Mouse (Mus musculus) heart, embryonic 11.5 days (tissue): ENCODE results near the gene Sergef. TPM values are rescaled to one million over a fixed set of nuclear protein-coding genes. Genes with fewer than 3 reads are reported as not detected.
A peak's percentile ranks its signal among the peaks of the same experiment; 100 is the strongest.

Experiments
- ATAC-seq: fragments of 200-750 bp; cut with Nextera tagmentation; replicated peaks from 2 replicates; pipeline ENCODE4 v1.8.0; 2017; ENCODE audit warnings: moderate library complexity; ENCODE audit not compliant: insufficient number of reproducible peaks, low FRiP score, low TSS enrichment
- H3K27ac ChIP-seq: fragments of 300-500 bp; sonication (generic); 2 replicates; pipeline ENCODE4 v1.5.1; 2014; ENCODE audit warnings: mild to moderate bottlenecking, low read depth, low read length
- H3K27me3 ChIP-seq: fragments of 300-500 bp; sonication (generic); 2 replicates; pipeline ENCODE4 v1.6.1; 2014; ENCODE audit warnings: mild to moderate bottlenecking, low read length, mixed read lengths; ENCODE audit not compliant: control insufficient read depth, insufficient read depth
- H3K36me3 ChIP-seq: fragments of 300-500 bp; sonication (generic); 2 replicates; pipeline ENCODE4 v1.6.1; 2014; ENCODE audit warnings: mild to moderate bottlenecking, low read length, moderate library complexity, mixed read lengths; ENCODE audit not compliant: control insufficient read depth, insufficient read depth
- H3K4me1 ChIP-seq: fragments of 300-500 bp; sonication (generic); 2 replicates; pipeline ENCODE4 v1.6.1; 2014; ENCODE audit warnings: low read length; ENCODE audit not compliant: control insufficient read depth, insufficient read depth
- H3K4me2 ChIP-seq: fragments of 300-500 bp; sonication (generic); 2 replicates; pipeline ENCODE4 v1.6.1; 2014; ENCODE audit warnings: mild to moderate bottlenecking, moderate library complexity
- H3K4me3 ChIP-seq: fragments of 300-500 bp; sonication (generic); 2 replicates; pipeline ENCODE4 v1.5.1; 2014; ENCODE audit warnings: low read depth, low read length
- H3K9ac ChIP-seq: fragments of 300-500 bp; sonication (generic); 2 replicates; pipeline ENCODE4 v1.6.1; 2014; ENCODE audit warnings: mild to moderate bottlenecking, low read depth, low read length, moderate library complexity
- H3K9me3 ChIP-seq: fragments of 300-500 bp; sonication (generic); replicated peaks from 2 replicates; pipeline ENCODE4 v1.6.1; 2016; ENCODE audit warnings: low read length; ENCODE audit not compliant: control insufficient read depth
- WGBS: fragments of 180-500 bp; shearing (Covaris S2); extraction: QIAGEN DNeasy Blood & Tissue Kit; methylation state at CpG from one replicate; pipeline ENCODE4 v1.1.7; 2014; ENCODE audit not compliant: insufficient replicate concordance; 5-methylcytosine and 5-hydroxymethylcytosine counted together
- polyA plus RNA-seq: library from polyadenylated mRNA; unstranded; fragments of >200 nt; fragmentation: Nextera tagmentation; extraction: Ambion mirVana; gene quantifications from 2 replicates; pipeline ENCODE4 v1.2.1, GENCODE M21; 2014

Gene Sergef
- polyA plus RNA-seq, 1 experiment from 2014 or later, result 11.6 TPM

DNA sequence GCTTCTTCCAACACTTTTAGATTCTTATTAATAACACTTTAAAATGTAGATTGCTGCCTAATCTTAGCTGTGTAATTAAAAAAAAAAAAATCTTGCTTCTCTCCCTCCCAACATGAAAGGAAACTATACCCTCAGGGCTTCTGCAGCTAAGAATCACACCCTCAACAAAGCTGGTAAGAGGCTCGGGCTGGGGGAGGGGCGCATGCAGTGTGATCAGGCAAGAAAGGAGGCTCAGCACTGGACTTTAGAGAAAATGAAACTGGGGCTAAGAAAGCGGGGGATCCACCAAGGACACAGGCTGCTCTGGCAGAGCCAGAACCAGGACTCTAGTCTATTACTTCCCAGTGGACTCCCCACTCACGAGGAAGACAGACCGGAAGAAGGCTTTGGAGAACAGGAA, 38.5 kb downstream of the Sergef start:
- 61% methylated on average over 5 of the region's 5 CpGs for WGBS
- peaks cover 10% of the 10 kb centered on the region; the same call in 1 of the 2 replicates for H3K4me1 ChIP-seq
- no peak overlapping the region for H3K4me3 ChIP-seq
- H3K27ac ChIP-seq, result no peak overlapping the region
- no peaks in the 10 kb centered on the region for H3K9me3 ChIP-seq
- no peak overlapping the region for H3K4me2 ChIP-seq
- no peaks in the 10 kb centered on the region for H3K27me3 ChIP-seq
- ATAC-seq, result no peak
- H3K36me3 ChIP-seq, result no peaks in the 10 kb centered on the region
- H3K9ac ChIP-seq, result no peak overlapping the region

DNA sequence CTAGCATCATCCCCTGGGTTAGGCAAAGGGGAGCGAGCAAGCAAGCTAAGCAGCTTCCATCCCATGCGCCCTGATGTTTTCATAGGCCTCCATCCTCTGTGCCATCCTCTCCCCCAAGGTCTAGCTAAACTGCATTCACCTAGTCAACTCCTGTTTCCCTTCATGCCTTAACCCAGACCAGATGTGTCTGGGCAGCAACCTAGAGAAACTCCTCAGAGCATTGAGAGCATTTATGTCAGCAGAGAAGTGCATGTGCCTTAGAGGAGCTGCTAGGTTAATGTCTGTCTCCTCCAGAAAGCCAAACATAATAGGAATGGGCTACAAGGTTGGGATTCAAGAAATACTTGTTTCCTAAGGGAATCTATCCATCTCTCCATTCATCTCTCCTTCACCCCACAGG, 42.6 kb downstream of the Sergef start:
- H3K27ac ChIP-seq, result no peak overlapping the region
- H3K4me1 ChIP-seq, result 0 out of 2 replicates have a peak, but pooled peaks cover 2% of the 10 kb centered on the region
- H3K4me3 ChIP-seq, result no peak overlapping the region
- H3K27me3 ChIP-seq, result no peaks in the 10 kb centered on the region
- no peak for ATAC-seq
- no peak overlapping the region for H3K4me2 ChIP-seq
- H3K36me3 ChIP-seq, result no peaks in the 10 kb centered on the region
- H3K9me3 ChIP-seq, result no peaks in the 10 kb centered on the region
- WGBS, result 87% methylated on average over 2 of the region's 2 CpGs
- H3K9ac ChIP-seq, result no peak overlapping the region

- no peak overlapping the region for H3K4me3 ChIP-seq
- peaks cover 13% of the 10 kb centered on the region; the same call in 1 of the 2 replicates for H3K4me1 ChIP-seq
- H3K9me3 ChIP-seq, result no peaks in the 10 kb centered on the region
- no peaks in the 10 kb centered on the region for H3K27me3 ChIP-seq
- no peak overlapping the region for H3K27ac ChIP-seq
- no peaks in the 10 kb centered on the region for H3K36me3 ChIP-seq
- WGBS, result 90% methylated on average over 7 of the region's 7 CpGs
- no peak overlapping the region for H3K9ac ChIP-seq
- ATAC-seq, result no peak
- H3K4me2 ChIP-seq, result no peak overlapping the region
These were observed 48.1 kb downstream of the Sergef start for GRCm38 (mm10) chr7:46591546-46591945.

- WGBS, result 79% methylated on average over 12 of the region's 12 CpGs
- H3K9me3 ChIP-seq, result no peaks in the 10 kb centered on the region
- no peak overlapping the region for H3K27ac ChIP-seq
- no peak overlapping the region for H3K9ac ChIP-seq
- H3K36me3 ChIP-seq, result no peaks in the 10 kb centered on the region
- peaks cover 13% of the 10 kb centered on the region; the same call in 1 of the 2 replicates for H3K4me1 ChIP-seq
- H3K4me3 ChIP-seq, result no peak overlapping the region
- no peak for ATAC-seq
- H3K4me2 ChIP-seq, result no peak overlapping the region
- H3K27me3 ChIP-seq, result no peaks in the 10 kb centered on the region
These were observed 50.4 kb downstream of the Sergef start for GRCm38 (mm10) chr7:46589181-46589580.

DNA sequence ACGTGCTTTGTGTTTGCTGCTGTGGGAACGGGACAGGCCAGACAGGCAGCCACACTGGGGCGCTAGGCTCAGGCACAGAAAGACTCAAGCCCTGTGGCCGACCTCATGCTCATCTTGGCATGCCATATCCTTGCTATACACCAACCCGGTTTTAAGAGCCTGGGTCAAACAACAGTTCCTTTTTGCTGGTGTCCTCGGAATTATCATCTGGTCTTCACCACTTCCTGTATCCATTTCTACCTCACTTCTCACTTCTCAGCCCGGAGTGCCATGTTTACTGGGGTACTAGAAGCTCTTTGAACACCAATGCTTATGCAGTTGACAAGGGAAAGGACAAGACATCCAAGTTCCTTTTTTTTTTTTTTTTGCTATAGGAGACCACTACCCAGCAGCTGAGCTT, 51.6 kb downstream of the Sergef start:
- Histone ChIP-seq H3K36me3 (no peaks in the 10 kb centered on the region), H3K9me3 (no peaks in the 10 kb centered on the region), H3K9ac (no peak overlapping the region), H3K27me3 (no peaks in the 10 kb centered on the region), H3K4me1 (peaks cover 13% of the 10 kb centered on the region; the same call in 1 of the 2 replicates), H3K4me3 (no peak overlapping the region), H3K27ac (peak overlapping the region; percentile 76), H3K4me2 (no peak overlapping the region)
- ATAC-seq, result no peak
- 69% methylated on average over 7 of the region's 7 CpGs for WGBS

DNA sequence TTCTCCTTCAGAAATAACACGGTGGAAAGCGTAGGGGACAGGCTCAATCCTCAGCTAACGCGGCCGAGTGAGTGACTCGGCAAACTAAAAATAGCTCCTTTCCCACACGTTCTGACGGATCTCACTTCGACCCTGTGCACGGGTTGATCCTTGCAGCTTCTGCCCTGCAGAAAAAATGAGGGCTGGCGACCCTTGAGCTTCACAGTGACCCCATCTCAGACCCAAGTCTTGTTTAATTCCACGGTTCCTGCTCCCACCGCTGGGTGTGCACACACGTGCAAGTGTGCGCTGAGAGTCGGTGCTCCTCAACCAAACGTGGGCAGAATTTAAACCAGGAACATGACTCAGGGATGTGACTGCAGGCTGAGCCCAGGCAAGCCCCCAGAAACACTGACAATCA, 52.1 kb downstream of the Sergef start:
- H3K27ac ChIP-seq, result peak overlapping the region; percentile 76
- peak overlapping the region; percentile 30 for H3K4me2 ChIP-seq
- peaks cover 13% of the 10 kb centered on the region; the same call in 1 of the 2 replicates for H3K4me1 ChIP-seq
- no peaks in the 10 kb centered on the region for H3K9me3 ChIP-seq
- no peaks in the 10 kb centered on the region for H3K27me3 ChIP-seq
- H3K4me3 ChIP-seq, result no peak overlapping the region
- no peaks in the 10 kb centered on the region for H3K36me3 ChIP-seq
- no peak overlapping the region for H3K9ac ChIP-seq
- ATAC-seq, result no peak
- WGBS, result 44% methylated on average over 17 of the region's 17 CpGs

GRCm38 (mm10) chr7:46586621-46587216, 52.9 kb downstream of the Sergef start:
- H3K9me3 ChIP-seq, result no peaks in the 10 kb centered on the region
- H3K4me2 ChIP-seq, result peak overlapping the region; percentile 30
- no peak for ATAC-seq

DNA sequence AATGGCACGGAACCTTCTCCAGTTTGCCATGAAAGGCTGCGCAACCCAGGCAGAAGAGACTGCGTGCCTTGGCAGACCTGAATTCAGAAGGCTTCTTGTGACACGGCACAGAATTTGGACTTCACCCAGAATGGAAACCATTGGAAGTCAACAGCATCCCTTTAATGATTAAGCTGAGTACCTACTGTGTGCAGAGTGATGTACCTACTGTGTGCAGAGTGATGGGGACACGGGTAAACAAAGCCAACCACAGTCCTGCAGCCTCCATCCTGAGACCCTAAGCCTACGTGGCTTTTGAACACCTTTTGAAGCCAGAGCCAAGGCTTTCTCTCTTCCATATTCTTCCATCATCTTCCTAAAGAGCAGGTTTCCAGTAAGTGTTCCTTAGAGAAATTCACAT, 56.9 kb downstream of the Sergef start:
- no peak overlapping the region for H3K4me2 ChIP-seq
- no peak for ATAC-seq
- H3K9me3 ChIP-seq, result no peaks in the 10 kb centered on the region
- 90% methylated on average over 6 of the region's 6 CpGs for WGBS
- no peak overlapping the region for H3K4me3 ChIP-seq
- no peak overlapping the region for H3K27ac ChIP-seq
- H3K9ac ChIP-seq, result no peak overlapping the region
- no peaks in the 10 kb centered on the region for H3K27me3 ChIP-seq
- H3K36me3 ChIP-seq, result no peaks in the 10 kb centered on the region
- peaks cover 9% of the 10 kb centered on the region; the same call in 1 of the 2 replicates for H3K4me1 ChIP-seq

More at GRCm38 (mm10) chr7:46586621-46587216, 52.9 kb downstream of the Sergef start:
- H3K4me1 ChIP-seq, result peaks cover 13% of the 10 kb centered on the region; the same call in 1 of the 2 replicates
- H3K4me3 ChIP-seq, result no peak overlapping the region
- peak overlapping the region; percentile 23; the same call in 1 of the 2 replicates for H3K9ac ChIP-seq
- 74% methylated on average over 10 of the region's 10 CpGs for WGBS
- no peaks in the 10 kb centered on the region for H3K36me3 ChIP-seq
- H3K27ac ChIP-seq, result peak overlapping the region; percentile 76
- H3K27me3 ChIP-seq, result no peaks in the 10 kb centered on the region

- H3K36me3 ChIP-seq, result no peaks in the 10 kb centered on the region
- no peaks in the 10 kb centered on the region for H3K9me3 ChIP-seq
- no peaks in the 10 kb centered on the region for H3K4me1 ChIP-seq
- no peak overlapping the region for H3K27ac ChIP-seq
- no peak for ATAC-seq
- WGBS, result 75% methylated on average over 8 of the region's 8 CpGs
- no peaks in the 10 kb centered on the region for H3K27me3 ChIP-seq
- no peak overlapping the region for H3K4me3 ChIP-seq
- H3K4me2 ChIP-seq, result no peak overlapping the region
- H3K9ac ChIP-seq, result no peak overlapping the region
These were observed 58.2 kb downstream of the Sergef start for GRCm38 (mm10) chr7:46581358-46581930.
